Mouse (Mus musculus): Measurements from ENCODE around the gene Rnf113a2. TPM values are rescaled to one million over a fixed set of nuclear protein-coding genes. Genes with fewer than 3 reads are reported as not detected.
A peak's percentile ranks its signal among the peaks of the same experiment; 100 is the strongest.

Rnf113a2 gene
- polyA plus RNA-seq (2016; fragmentation: Nextera tagmentation; extraction: Ambion mirVana): 17.7 and 18.2 TPM in 2 replicates

- peaks cover 9% of the 10 kb centered on the region for H3K4me1 ChIP-seq
- H3K4me2 ChIP-seq: peak within 1 kb of the TSS; percentile 84
- H3K9me3 ChIP-seq (replicated peaks): no peaks in the 10 kb centered on the region
- no peaks in the 10 kb centered on the region; the same call in 1 of the 2 replicates for H3K36me3 ChIP-seq
- peak within 1 kb of the TSS; percentile 74 for H3K9ac ChIP-seq
- H3K4me3 ChIP-seq: peak within 1 kb of the TSS; percentile 64
- H3K27me3 ChIP-seq (replicated peaks): no peaks in the 10 kb centered on the region
- 2% methylated on average over 50 of the region's 50 CpGs for WGBS (ENCODE audit: insufficient replicate concordance)
- ATAC-seq: peak; percentile 96
- peak within 1 kb of the TSS; percentile 81 for H3K27ac ChIP-seq
These were observed at the start of gene Rnf113a2 for GRCm38 (mm10) chr12:84416834-84417604. Gene Rnf113a2, plus strand, starts transcription at chr12:84417196.

DNA sequence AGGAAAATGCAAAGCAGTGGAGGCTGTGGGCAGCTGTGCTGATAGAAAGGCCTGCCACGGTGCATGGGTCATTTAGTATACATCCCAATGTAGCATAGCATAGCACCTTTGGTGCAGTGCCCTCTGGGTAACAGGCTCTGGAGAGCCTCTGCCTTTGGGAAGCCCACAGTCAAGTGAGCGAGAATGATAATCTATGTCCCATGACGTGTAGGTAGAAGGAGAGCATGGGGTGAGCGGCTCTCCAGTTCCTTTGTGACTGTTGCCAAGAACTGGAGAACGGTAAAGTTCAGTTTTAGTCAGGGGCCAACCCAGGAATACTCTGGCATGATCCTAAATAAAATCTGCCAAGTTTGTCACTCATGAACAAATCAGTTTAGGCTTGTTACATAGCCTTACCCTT, 45.3 kb upstream of the Rnf113a2 start:
- H3K27me3 ChIP-seq (replicated peaks): no peaks in the 10 kb centered on the region
- no peak overlapping the region for H3K4me3 ChIP-seq
- H3K9ac ChIP-seq: no peak overlapping the region
- no peak overlapping the region for H3K4me2 ChIP-seq
- WGBS (ENCODE audit: insufficient replicate concordance): 82% methylated on average over 5 of the region's 5 CpGs
- H3K9me3 ChIP-seq (replicated peaks): no peaks in the 10 kb centered on the region
- no peak for ATAC-seq
- no peak overlapping the region for H3K27ac ChIP-seq
- H3K4me1 ChIP-seq: peaks cover 5% of the 10 kb centered on the region
- H3K36me3 ChIP-seq: peaks cover 84% of the 10 kb centered on the region

DNA sequence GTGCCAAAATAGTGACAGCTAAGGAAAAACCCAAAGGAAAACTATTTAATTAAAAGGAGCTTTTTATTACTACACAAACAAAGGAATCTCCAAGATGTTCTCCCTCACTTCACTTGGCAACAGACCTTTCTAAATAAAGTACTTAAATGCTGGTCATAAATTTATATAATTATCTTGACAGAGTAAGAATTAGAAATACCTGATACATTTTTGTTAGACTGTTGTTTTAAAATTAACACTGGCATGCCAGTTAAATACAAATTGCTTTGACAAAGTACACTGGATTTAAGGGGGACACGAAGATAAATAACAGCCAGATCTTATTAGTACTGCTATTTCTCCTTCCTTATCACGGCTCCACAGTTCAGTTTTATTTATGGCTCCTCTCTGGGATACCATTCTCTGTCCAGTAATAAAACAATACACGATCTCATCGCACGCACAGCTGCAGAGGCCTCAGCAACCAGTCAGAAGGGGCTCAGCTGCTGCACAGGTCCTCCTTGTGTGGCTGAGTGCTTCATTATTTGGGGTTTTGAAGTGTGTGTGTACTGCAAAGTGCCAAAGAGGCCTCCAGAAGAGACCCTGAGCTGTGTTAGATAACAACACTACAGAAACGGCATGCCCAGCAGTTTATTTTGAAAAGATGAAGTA, 43.0 kb upstream of the Rnf113a2 start:
- no peaks in the 10 kb centered on the region for H3K9me3 ChIP-seq (replicated peaks)
- ATAC-seq: no peak
- H3K4me2 ChIP-seq: no peak overlapping the region
- no peak overlapping the region for H3K9ac ChIP-seq
- H3K27ac ChIP-seq: no peak overlapping the region
- H3K27me3 ChIP-seq (replicated peaks): no peaks in the 10 kb centered on the region
- WGBS (ENCODE audit: insufficient replicate concordance): 78% methylated on average over 6 of the region's 6 CpGs
- H3K4me3 ChIP-seq: no peak overlapping the region
- H3K4me1 ChIP-seq: no peaks in the 10 kb centered on the region
- H3K36me3 ChIP-seq: peaks cover 62% of the 10 kb centered on the region

DNA sequence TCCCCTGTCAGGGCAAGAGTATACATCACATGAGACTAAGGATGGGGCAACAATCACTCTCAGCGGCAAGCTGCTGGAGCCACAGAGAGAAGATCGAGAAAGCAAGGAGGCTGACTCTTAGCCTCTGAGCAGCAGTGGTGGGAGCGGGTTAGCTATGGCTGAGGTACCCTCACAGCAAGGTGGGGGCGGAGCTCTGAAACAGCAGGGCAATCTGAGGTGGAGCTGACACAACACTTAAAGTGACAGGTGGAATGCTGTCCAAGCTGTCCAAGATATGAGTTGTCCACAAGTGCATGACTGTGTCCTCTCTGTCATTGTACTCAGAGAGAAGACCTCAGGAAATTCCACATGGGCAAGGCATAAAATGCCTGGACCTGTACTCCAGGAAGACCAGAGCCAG, 34.6 kb upstream of the Rnf113a2 start:
- H3K27ac ChIP-seq: no peak overlapping the region
- 87% methylated on average over 4 of the region's 4 CpGs for whole genome bisulfite sequencing (ENCODE audit: insufficient replicate concordance)
- peaks cover 3% of the 10 kb centered on the region; the same call in 1 of the 2 replicates for H3K36me3 ChIP-seq
- no peak overlapping the region for H3K4me2 ChIP-seq
- H3K9me3 ChIP-seq (replicated peaks): no peaks in the 10 kb centered on the region
- no peak for ATAC-seq
- no peak overlapping the region for H3K9ac ChIP-seq
- no peaks in the 10 kb centered on the region for H3K27me3 ChIP-seq (replicated peaks)
- H3K4me1 ChIP-seq: peaks cover 27% of the 10 kb centered on the region
- H3K4me3 ChIP-seq: no peak overlapping the region

DNA sequence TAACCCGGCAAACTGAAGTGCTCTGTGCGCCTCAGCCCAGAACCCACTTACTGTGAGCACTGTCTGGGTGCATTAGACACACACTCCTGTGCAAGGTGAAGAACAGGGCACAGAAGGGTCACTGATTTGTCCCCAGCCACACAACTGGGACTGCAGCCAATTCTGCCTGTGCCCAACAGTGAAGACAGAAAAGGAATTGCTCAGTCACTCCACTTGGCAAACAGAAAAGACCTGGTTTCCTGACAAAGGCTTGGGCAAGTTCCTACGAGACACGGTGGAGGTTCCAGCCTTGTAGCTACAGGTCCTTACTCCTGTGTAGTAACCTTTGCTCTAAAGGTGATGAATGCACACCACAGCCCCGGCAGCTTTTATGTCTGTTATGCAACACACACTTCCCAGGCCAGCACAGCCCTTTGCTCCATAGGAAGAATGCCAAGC, 32.3 kb upstream of the Rnf113a2 start:
- peaks cover 38% of the 10 kb centered on the region for H3K4me1 ChIP-seq
- no peak overlapping the region for H3K4me2 ChIP-seq
- H3K4me3 ChIP-seq: no peak overlapping the region
- H3K27ac ChIP-seq: peak overlapping the region; percentile 20
- WGBS (ENCODE audit: insufficient replicate concordance): 65% methylated on average over 5 of the region's 5 CpGs
- no peak for ATAC-seq
- no peaks in the 10 kb centered on the region for H3K27me3 ChIP-seq (replicated peaks)
- H3K9me3 ChIP-seq (replicated peaks): no peaks in the 10 kb centered on the region
- H3K9ac ChIP-seq: no peak overlapping the region
- H3K36me3 ChIP-seq: peaks cover 3% of the 10 kb centered on the region; the same call in 1 of the 2 replicates

DNA sequence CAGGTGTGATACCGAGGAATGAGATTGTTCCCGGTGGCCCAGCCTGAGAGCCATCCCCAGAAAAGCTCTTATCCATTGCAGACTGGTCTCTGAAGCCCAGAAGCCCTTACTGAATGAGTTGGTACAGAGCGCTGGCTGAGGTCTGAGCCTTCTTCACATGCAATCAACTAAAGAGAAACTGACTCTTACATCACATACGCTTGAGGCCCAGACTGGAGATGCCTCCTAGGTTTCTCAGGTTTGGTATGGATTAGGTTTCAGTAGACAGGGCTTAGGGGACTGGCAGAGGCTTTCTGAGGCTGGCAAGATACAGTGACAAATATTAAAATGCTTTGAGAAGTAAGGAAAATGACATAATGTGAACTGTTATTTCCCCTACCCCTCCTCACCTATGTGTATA, 31.6 kb upstream of the Rnf113a2 start:
- H3K9me3 ChIP-seq (replicated peaks): no peaks in the 10 kb centered on the region
- no peaks in the 10 kb centered on the region for H3K27me3 ChIP-seq (replicated peaks)
- no peak for ATAC-seq
- peaks cover 3% of the 10 kb centered on the region; the same call in 1 of the 2 replicates for H3K36me3 ChIP-seq
- H3K4me2 ChIP-seq: no peak overlapping the region
- H3K4me3 ChIP-seq: no peak overlapping the region
- no peak overlapping the region for H3K9ac ChIP-seq
- 83% methylated on average over 4 of the region's 4 CpGs for WGBS (ENCODE audit: insufficient replicate concordance)
- no peak overlapping the region for H3K27ac ChIP-seq
- peaks cover 34% of the 10 kb centered on the region for H3K4me1 ChIP-seq

DNA sequence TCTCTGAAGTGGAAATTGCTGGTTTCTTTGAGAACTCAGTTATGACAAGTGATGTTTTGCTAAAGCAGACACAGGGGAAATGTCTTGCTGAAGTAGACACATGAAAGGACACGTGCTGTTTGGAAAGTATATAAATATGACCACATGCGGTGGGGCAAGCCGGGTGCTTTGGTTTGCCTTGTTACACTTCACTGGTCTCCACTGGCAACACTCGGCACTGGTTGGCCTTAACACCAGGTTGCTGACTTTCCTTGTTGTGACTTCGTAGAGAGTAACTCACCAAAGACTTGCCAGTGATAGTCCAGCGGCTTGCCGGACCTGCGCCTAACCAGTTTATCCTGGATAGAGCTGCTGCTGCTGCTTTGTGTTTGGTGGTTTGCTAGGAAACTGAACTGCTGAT, 28.9 kb upstream of the Rnf113a2 start:
- H3K4me3 ChIP-seq: no peak overlapping the region
- no peak overlapping the region for H3K27ac ChIP-seq
- ATAC-seq: no peak
- no peaks in the 10 kb centered on the region for H3K9me3 ChIP-seq (replicated peaks)
- WGBS (ENCODE audit: insufficient replicate concordance): 89% methylated on average over 8 of the region's 8 CpGs
- H3K4me1 ChIP-seq: peaks cover 32% of the 10 kb centered on the region
- no peaks in the 10 kb centered on the region for H3K27me3 ChIP-seq (replicated peaks)
- no peak overlapping the region for H3K9ac ChIP-seq
- no peak overlapping the region for H3K4me2 ChIP-seq
- H3K36me3 ChIP-seq: peaks cover 8% of the 10 kb centered on the region; the same call in 1 of the 2 replicates

DNA sequence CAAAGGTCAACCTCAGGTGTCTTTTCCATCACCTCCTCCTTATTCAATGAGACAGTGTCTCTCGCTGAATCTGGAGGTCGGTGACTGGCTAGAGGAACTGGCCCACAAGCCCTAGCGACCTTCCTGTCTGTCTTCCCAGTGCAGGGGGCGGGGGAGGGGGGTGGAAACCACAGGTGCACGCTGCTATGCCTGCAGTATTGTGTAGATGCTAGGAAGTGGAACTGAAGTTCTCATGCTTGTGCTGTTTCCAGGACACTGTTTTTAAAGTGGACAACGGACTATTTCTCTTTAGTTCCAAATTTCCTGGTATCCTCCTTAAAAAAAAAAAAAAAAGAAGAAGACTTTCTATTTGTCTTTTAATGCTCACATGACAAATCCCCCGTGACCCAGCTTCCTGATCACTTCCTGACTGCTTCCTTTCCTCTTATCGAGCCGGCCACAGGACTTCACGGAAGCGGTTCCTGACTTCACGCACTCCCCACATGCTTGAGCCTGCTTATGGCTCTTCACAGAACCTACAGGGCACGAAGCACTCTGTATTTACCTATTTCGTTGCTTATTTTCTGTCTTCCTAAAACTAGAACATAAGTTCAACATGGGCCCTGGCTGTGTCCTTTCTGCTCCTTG, 28.1 kb upstream of the Rnf113a2 start:
- peak overlapping the region; percentile 27; the same call in 1 of the 2 replicates for H3K4me2 ChIP-seq
- no peak overlapping the region for H3K9ac ChIP-seq
- H3K27ac ChIP-seq: no peak overlapping the region
- H3K4me1 ChIP-seq: peaks cover 27% of the 10 kb centered on the region
- no peak overlapping the region for H3K4me3 ChIP-seq
- 29% methylated on average over 14 of the region's 14 CpGs for WGBS (ENCODE audit: insufficient replicate concordance)
- H3K9me3 ChIP-seq (replicated peaks): no peaks in the 10 kb centered on the region
- peaks cover 13% of the 10 kb centered on the region; the same call in 1 of the 2 replicates for H3K36me3 ChIP-seq
- H3K27me3 ChIP-seq (replicated peaks): no peaks in the 10 kb centered on the region
- ATAC-seq: no peak

DNA sequence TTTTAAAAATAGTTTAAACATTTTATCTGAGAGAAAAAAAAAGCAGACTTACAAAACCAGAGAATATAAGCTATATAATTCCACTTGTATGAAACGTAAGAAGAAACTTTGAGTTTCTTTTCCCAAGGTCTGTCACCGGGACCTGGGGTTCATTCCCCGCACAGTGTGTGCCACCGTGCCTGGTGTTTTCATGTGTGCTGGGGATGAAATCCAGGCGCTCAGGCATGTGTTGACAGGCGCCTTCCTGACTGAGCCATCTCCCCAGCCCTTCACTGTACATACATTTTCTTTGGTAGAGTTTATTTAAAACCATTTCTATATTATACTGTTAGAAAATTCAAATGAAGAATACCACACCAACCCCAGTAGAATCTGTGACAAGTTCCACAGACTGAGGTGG, 26.7 kb upstream of the Rnf113a2 start:
- Histone ChIP-seq H3K4me2 (no peak overlapping the region), H3K4me1 (0 out of 2 replicates have a peak, but pooled peaks cover 13% of the 10 kb centered on the region), H3K27ac (no peak overlapping the region), H3K36me3 (peaks cover 13% of the 10 kb centered on the region; the same call in 1 of the 2 replicates), H3K27me3 (replicated peaks) (no peaks in the 10 kb centered on the region), H3K9me3 (replicated peaks) (no peaks in the 10 kb centered on the region), H3K4me3 (no peak overlapping the region), H3K9ac (no peak overlapping the region)
- ATAC-seq: no peak
- WGBS (ENCODE audit: insufficient replicate concordance): 72% methylated on average over 6 of the region's 6 CpGs

DNA sequence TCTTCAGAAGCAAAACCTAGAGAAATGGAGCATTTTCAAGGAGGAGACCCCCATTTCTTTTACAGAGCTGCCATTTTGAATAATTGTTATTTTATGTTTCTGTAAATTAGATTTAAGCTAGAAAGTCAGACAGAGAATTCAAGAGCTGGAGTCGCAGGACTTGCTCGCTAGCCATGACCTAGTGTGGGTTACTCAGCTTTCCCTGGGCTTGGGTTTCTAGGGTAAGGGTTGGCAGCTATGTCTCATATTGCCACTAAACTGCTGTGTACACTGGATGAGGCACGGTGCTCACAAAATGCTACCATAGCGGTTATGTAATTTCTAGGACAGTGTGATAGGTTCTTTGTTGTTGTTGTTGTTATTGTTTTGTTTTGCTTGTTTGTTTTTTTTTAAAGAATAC, 24.3 kb upstream of the Rnf113a2 start:
- H3K4me2 ChIP-seq: no peak overlapping the region
- H3K9ac ChIP-seq: no peak overlapping the region
- H3K4me1 ChIP-seq: 0 out of 2 replicates have a peak, but pooled peaks cover 11% of the 10 kb centered on the region
- 83% methylated on average over 4 of the region's 4 CpGs for WGBS (ENCODE audit: insufficient replicate concordance)
- peaks cover 13% of the 10 kb centered on the region; the same call in 1 of the 2 replicates for H3K36me3 ChIP-seq
- no peaks in the 10 kb centered on the region for H3K27me3 ChIP-seq (replicated peaks)
- no peak for ATAC-seq
- no peaks in the 10 kb centered on the region for H3K9me3 ChIP-seq (replicated peaks)
- no peak overlapping the region for H3K27ac ChIP-seq
- no peak overlapping the region for H3K4me3 ChIP-seq

DNA sequence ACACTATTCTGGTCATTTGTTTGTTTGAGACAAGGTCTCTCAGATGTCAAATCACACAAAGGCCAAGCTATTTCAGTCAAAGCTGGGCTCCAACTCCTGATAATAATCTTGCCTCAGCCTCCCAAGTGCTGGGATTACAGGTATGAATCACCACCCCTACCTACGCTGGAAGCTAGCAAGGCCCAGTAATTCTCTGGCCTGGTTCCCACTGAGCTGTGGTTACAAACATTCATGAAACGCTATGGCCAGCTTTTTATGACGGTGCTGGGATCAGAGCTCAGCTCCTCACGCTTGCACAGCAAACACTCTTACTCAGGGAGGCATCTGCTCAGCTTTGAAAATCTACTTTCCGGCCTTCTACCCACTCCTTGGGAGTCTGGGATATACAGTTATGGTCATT, 23.1 kb upstream of the Rnf113a2 start:
- Histone ChIP-seq H3K4me2 (no peak overlapping the region), H3K4me1 (0 out of 2 replicates have a peak, but pooled peaks cover 5% of the 10 kb centered on the region), H3K9me3 (replicated peaks) (no peaks in the 10 kb centered on the region), H3K27me3 (replicated peaks) (no peaks in the 10 kb centered on the region), H3K27ac (no peak overlapping the region), H3K36me3 (peaks cover 13% of the 10 kb centered on the region; the same call in 1 of the 2 replicates), H3K9ac (no peak overlapping the region), H3K4me3 (no peak overlapping the region)
- no peak for ATAC-seq
- WGBS (ENCODE audit: insufficient replicate concordance): 86% methylated on average over 5 of the region's 5 CpGs

All from liver, embryonic 12.5 days (tissue).